Mouse (Mus musculus) forebrain, embryonic 15.5 days (tissue): ENCODE measurements at regions not wholly inside any gene's neighbourhood (a gene's known extent, or its start where the extent isn't known, plus 50 kb on each side); places are given as distances from the start of the nearest gene placed in this dataset.
"Not testable (repeated sequence)": the region's sequence is repeated elsewhere in the genome, so short reads cannot be mapped to it uniquely, and the experiment has no call there.

Experiments used
- ATAC-seq: fragments of 200-750 bp; cut with Nextera tagmentation; replicated peaks from 2 replicates; pipeline ENCODE4 v1.8.0; 2017; ENCODE audit warnings: mild to moderate bottlenecking, moderate TSS enrichment, moderate library complexity
- H3K27ac ChIP-seq: fragments of 300-500 bp; sonication (generic); replicated peaks from 2 replicates; pipeline ENCODE4 v1.5.1; 2015; ENCODE audit warnings: mild to moderate bottlenecking, inconsistent platforms
- H3K27me3 ChIP-seq: fragments of 300-500 bp; sonication (generic); 2 replicates; pipeline ENCODE4 v1.6.1; 2015; ENCODE audit warnings: inconsistent platforms
- H3K36me3 ChIP-seq: fragments of 300-500 bp; sonication (generic); 2 replicates; pipeline ENCODE4 v1.6.1; 2015; ENCODE audit warnings: mild to moderate bottlenecking, inconsistent platforms
- H3K4me1 ChIP-seq: fragments of 300-500 bp; sonication (generic); 2 replicates; pipeline ENCODE4 v1.6.1; 2015; ENCODE audit warnings: inconsistent platforms
- H3K4me2 ChIP-seq: fragments of 300-500 bp; sonication (generic); replicated peaks from 2 replicates; pipeline ENCODE4 v1.6.1; 2015; ENCODE audit warnings: mild to moderate bottlenecking, inconsistent platforms
- H3K4me3 ChIP-seq: fragments of 300-500 bp; sonication (generic); 2 replicates; pipeline ENCODE4 v1.5.1; 2015; ENCODE audit warnings: mild to moderate bottlenecking, inconsistent platforms
- H3K9ac ChIP-seq: fragments of 300-500 bp; sonication (generic); replicated peaks from 2 replicates; pipeline ENCODE4 v1.6.1; 2015; ENCODE audit warnings: mild to moderate bottlenecking, inconsistent platforms
- H3K9me3 ChIP-seq: fragments of 300-500 bp; sonication (generic); 2 replicates; pipeline ENCODE4 v1.6.1; 2016; ENCODE audit warnings: inconsistent platforms
- WGBS: fragments of 180-500 bp; shearing (Covaris S2); methylation state at CpG from one replicate; pipeline ENCODE4 v1.1.7; 2015; ENCODE audit warnings: mixed read lengths; 5-methylcytosine and 5-hydroxymethylcytosine counted together

GRCm38 (mm10) chr3:16533643-16534042 is 527.4 kb upstream of the Gm5150 start:
- ATAC-seq = no peak
- H3K27ac ChIP-seq = no peak overlapping the region
- H3K9ac ChIP-seq = no peak overlapping the region
- H3K4me1 ChIP-seq = no peaks in the 10 kb centered on the region
- no peak overlapping the region for H3K4me3 ChIP-seq
- no peaks in the 10 kb centered on the region for H3K27me3 ChIP-seq
- no peaks in the 10 kb centered on the region for H3K9me3 ChIP-seq
- H3K36me3 ChIP-seq = no peaks in the 10 kb centered on the region
- no peak overlapping the region for H3K4me2 ChIP-seq

GRCm38 (mm10) chr3:16527511-16527910 is 521.3 kb upstream of the Gm5150 start:
- H3K9ac ChIP-seq, H3K27ac ChIP-seq, H3K4me1 ChIP-seq, ATAC-seq, H3K9me3 ChIP-seq, H3K4me2 ChIP-seq, H3K36me3 ChIP-seq, H3K27me3 ChIP-seq, H3K4me3 ChIP-seq: not testable (repeated sequence)
- WGBS = 88% methylated on average over 6 of the region's 6 CpGs

GRCm38 (mm10) chr3:16488431-16488830 is 482.2 kb upstream of the Gm5150 start:
- ATAC-seq, H3K4me1 ChIP-seq, H3K4me3 ChIP-seq, H3K9me3 ChIP-seq, H3K27me3 ChIP-seq, H3K36me3 ChIP-seq, H3K27ac ChIP-seq, H3K4me2 ChIP-seq, H3K9ac ChIP-seq: not testable (repeated sequence)
- WGBS = 88% methylated on average over 3 of the region's 3 CpGs

GRCm38 (mm10) chr3:16482750-16483149 is 476.5 kb upstream of the Gm5150 start:
- H3K9ac ChIP-seq = no peak overlapping the region
- H3K9me3 ChIP-seq = no peaks in the 10 kb centered on the region
- ATAC-seq = no peak
- no peak overlapping the region for H3K4me3 ChIP-seq
- no peaks in the 10 kb centered on the region for H3K27me3 ChIP-seq
- no peaks in the 10 kb centered on the region for H3K36me3 ChIP-seq
- WGBS = 51% methylated on average over 1 of the region's 1 CpGs
- H3K4me2 ChIP-seq = no peak overlapping the region
- H3K4me1 ChIP-seq = no peaks in the 10 kb centered on the region
- H3K27ac ChIP-seq = no peak overlapping the region

- H3K9ac ChIP-seq = no peak overlapping the region
- no peaks in the 10 kb centered on the region for H3K27me3 ChIP-seq
- H3K27ac ChIP-seq = no peak overlapping the region
- H3K4me3 ChIP-seq = no peak overlapping the region
- H3K4me2 ChIP-seq = no peak overlapping the region
- ATAC-seq = no peak
- H3K36me3 ChIP-seq = no peaks in the 10 kb centered on the region
- H3K4me1 ChIP-seq = no peaks in the 10 kb centered on the region
- H3K9me3 ChIP-seq = no peaks in the 10 kb centered on the region
- 84% methylated on average over 1 of the region's 1 CpGs for WGBS
Measured at GRCm38 (mm10) chr3:16471360-16471759, 465.1 kb upstream of the Gm5150 start.

GRCm38 (mm10) chr3:16466388-16466787 is 460.2 kb upstream of the Gm5150 start:
- Histone ChIP-seq H3K9ac (peak overlapping the region; percentile 25; the same call in 1 of the 2 replicates), H3K4me3 (peak overlapping the region; percentile 23), H3K27me3 (no peaks in the 10 kb centered on the region), H3K4me2 (peak overlapping the region; percentile 36), H3K36me3 (no peaks in the 10 kb centered on the region), H3K4me1 (no peaks in the 10 kb centered on the region), H3K9me3 (no peaks in the 10 kb centered on the region), H3K27ac (peak overlapping the region; percentile 16; the same call in 1 of the 2 replicates)
- peak; percentile 89 for ATAC-seq
- WGBS = 11% methylated on average over 9 of the region's 9 CpGs

- Histone ChIP-seq H3K27ac (no peak overlapping the region), H3K36me3 (no peaks in the 10 kb centered on the region), H3K4me2 (no peak overlapping the region), H3K27me3 (no peaks in the 10 kb centered on the region), H3K4me1 (no peaks in the 10 kb centered on the region), H3K4me3 (no peak overlapping the region), H3K9ac (no peak overlapping the region), H3K9me3 (no peaks in the 10 kb centered on the region)
- WGBS = 78% methylated on average over 3 of the region's 3 CpGs
- no peak for ATAC-seq
Measured at GRCm38 (mm10) chr3:16465357-16465756, 459.1 kb upstream of the Gm5150 start.

- Histone ChIP-seq H3K9ac (no peak overlapping the region), H3K27me3 (no peaks in the 10 kb centered on the region), H3K27ac (no peak overlapping the region), H3K4me1 (no peaks in the 10 kb centered on the region), H3K4me2 (no peak overlapping the region), H3K36me3 (no peaks in the 10 kb centered on the region), H3K9me3 (no peaks in the 10 kb centered on the region), H3K4me3 (no peak overlapping the region)
- no peak for ATAC-seq
- WGBS = 88% methylated on average over 2 of the region's 2 CpGs
Measured at GRCm38 (mm10) chr3:16464301-16464700, 458.1 kb upstream of the Gm5150 start.

GRCm38 (mm10) chr3:16433033-16433432 is 426.8 kb upstream of the Gm5150 start:
- Histone ChIP-seq H3K36me3 (no peaks in the 10 kb centered on the region), H3K9me3 (no peaks in the 10 kb centered on the region), H3K27ac (no peak overlapping the region), H3K9ac (no peak overlapping the region), H3K4me3 (no peak overlapping the region), H3K27me3 (no peaks in the 10 kb centered on the region), H3K4me2 (no peak overlapping the region), H3K4me1 (0 out of 2 replicates have a peak, but pooled peaks cover 4% of the 10 kb centered on the region)
- no peak for ATAC-seq

- H3K9me3 ChIP-seq = no peaks in the 10 kb centered on the region
- no peak overlapping the region for H3K4me3 ChIP-seq
- no peak overlapping the region for H3K4me2 ChIP-seq
- H3K4me1 ChIP-seq = 0 out of 2 replicates have a peak, but pooled peaks cover 4% of the 10 kb centered on the region
- H3K36me3 ChIP-seq = no peaks in the 10 kb centered on the region
- no peaks in the 10 kb centered on the region for H3K27me3 ChIP-seq
- no peak overlapping the region for H3K9ac ChIP-seq
- ATAC-seq = no peak; the same call in 1 of the 2 replicates
- no peak overlapping the region for H3K27ac ChIP-seq
Measured at GRCm38 (mm10) chr3:16431819-16432115, 425.5 kb upstream of the Gm5150 start.

- Histone ChIP-seq H3K27me3 (no peaks in the 10 kb centered on the region), H3K36me3 (no peaks in the 10 kb centered on the region), H3K4me2 (no peak overlapping the region), H3K4me3 (no peak overlapping the region), H3K4me1 (0 out of 2 replicates have a peak, but pooled peaks cover 4% of the 10 kb centered on the region), H3K9me3 (no peaks in the 10 kb centered on the region), H3K27ac (peak overlapping the region; percentile 1; the same call in 1 of the 2 replicates), H3K9ac (no peak overlapping the region)
- ATAC-seq = peak; percentile 87
- WGBS = 7% methylated on average over 3 of the region's 3 CpGs
Measured at GRCm38 (mm10) chr3:16431082-16431818, 425.0 kb upstream of the Gm5150 start.
